Mouse (Mus musculus) E14TG2a.4 (cell line): Measurements from ENCODE around the gene 4930558K02Rik.

Source experiments
- H3K27me3 ChIP-seq: 2 replicates; pipeline ENCODE4 v1.6.1; 2014; ENCODE audit warnings: low read length, control low read depth; ENCODE audit not compliant: insufficient read depth
- H3K36me3 ChIP-seq: 2 replicates; pipeline ENCODE4 v1.6.1; 2014; ENCODE audit warnings: low read length, control low read depth; ENCODE audit not compliant: insufficient read depth
- H3K4me1 ChIP-seq: replicated peaks from 2 replicates; pipeline ENCODE4 v1.6.1; 2014; ENCODE audit warnings: low read depth, low read length, control low read depth
- H3K4me3 ChIP-seq: replicated peaks from 2 replicates; pipeline ENCODE4 v1.5.1; 2014; ENCODE audit warnings: mild to moderate bottlenecking, low read length
- H3K9me3 ChIP-seq: 2 replicates; pipeline ENCODE4 v1.6.1; 2014; ENCODE audit warnings: low read length, control low read depth
- CTCF ChIP-seq: conservative IDR thresholded peaks from 2 replicates; pipeline ENCODE4 v1.5.1; 2014; ENCODE audit warnings: low read length
- NANOG ChIP-seq: IDR thresholded peaks from 2 replicates; pipeline ENCODE4 v1.6.1; 2014; ENCODE audit warnings: borderline replicate concordance, low read length, mixed read lengths
- POU5F1 ChIP-seq: IDR thresholded peaks from 2 replicates; pipeline ENCODE4 v1.6.1; 2014; ENCODE audit warnings: low read length, borderline replicate concordance

The 4930558K02Rik gene

GRCm38 (mm10) chr1:162011523-162012245 lies 32.2 kb upstream of the 4930558K02Rik start:
- peaks cover 3% of the 10 kb centered on the region; the same call in 1 of the 2 replicates for H3K27me3 ChIP-seq
- H3K4me1 ChIP-seq = no peaks in the 10 kb centered on the region
- no peak overlapping the region for H3K4me3 ChIP-seq
- no peaks in the 10 kb centered on the region for H3K9me3 ChIP-seq
- H3K36me3 ChIP-seq = no peaks in the 10 kb centered on the region
- TF ChIP-seq CTCF (no peak), NANOG (no peak), POU5F1 (no peak)

DNA sequence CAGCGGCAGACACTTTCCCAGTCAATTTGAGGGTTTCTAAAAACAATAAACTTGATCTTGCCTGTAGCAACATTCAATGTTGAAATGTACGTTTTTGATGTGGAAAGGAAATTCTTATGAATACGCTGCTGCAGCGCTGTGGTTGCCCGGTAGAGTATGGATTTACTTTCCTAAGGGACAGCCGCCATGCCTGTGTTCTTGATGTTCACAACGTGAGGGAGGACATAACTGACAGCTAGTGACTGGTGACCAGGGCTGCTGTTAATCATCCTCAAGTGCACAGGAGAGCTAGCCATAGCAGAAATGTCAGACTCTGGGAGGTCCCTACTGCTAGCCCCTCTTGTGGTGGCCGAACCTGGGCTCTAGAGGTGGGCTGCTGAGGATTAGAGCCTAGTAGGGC lies 29.6 kb upstream of the 4930558K02Rik start:
- Histone ChIP-seq H3K4me3 (no peak overlapping the region), H3K4me1 (0 out of 2 replicates have a peak, but pooled peaks cover 2% of the 10 kb centered on the region), H3K9me3 (no peaks in the 10 kb centered on the region), H3K27me3 (peaks cover 3% of the 10 kb centered on the region; the same call in 1 of the 2 replicates), H3K36me3 (no peaks in the 10 kb centered on the region)
- no peak for TF ChIP-seq POU5F1
- no peak for TF ChIP-seq NANOG
- TF ChIP-seq CTCF = no peak

DNA sequence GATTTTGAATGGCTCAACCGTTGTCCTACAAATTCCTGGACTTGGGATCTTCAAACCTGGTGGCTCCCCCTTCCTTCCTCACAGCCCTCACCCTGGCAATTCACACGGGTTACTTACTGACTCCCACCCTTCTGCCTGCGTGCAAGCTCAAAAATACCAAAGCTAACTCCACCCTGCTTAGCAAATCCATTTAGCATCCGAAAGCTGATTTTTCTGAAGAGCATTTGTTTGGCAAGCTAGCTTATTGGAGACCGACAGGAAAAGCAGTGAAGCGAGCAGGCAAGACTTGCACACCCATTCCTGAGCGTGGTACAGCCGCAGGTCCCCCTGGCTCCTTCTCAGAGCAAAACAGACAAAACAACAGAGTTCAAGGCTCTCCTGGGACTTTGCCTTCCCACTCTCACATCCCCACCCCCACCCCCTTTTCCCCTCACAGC lies 29.2 kb upstream of the 4930558K02Rik start:
- Histone ChIP-seq H3K4me1 (0 out of 2 replicates have a peak, but pooled peaks cover 2% of the 10 kb centered on the region), H3K9me3 (no peaks in the 10 kb centered on the region), H3K27me3 (peaks cover 3% of the 10 kb centered on the region; the same call in 1 of the 2 replicates), H3K4me3 (no peak overlapping the region), H3K36me3 (no peaks in the 10 kb centered on the region)
- TF ChIP-seq CTCF (no peak), NANOG (no peak), POU5F1 (no peak)

GRCm38 (mm10) chr1:162008208-162008607 lies 28.8 kb upstream of the 4930558K02Rik start:
- Histone ChIP-seq H3K9me3 (no peaks in the 10 kb centered on the region), H3K4me3 (no peak overlapping the region), H3K27me3 (peaks cover 3% of the 10 kb centered on the region; the same call in 1 of the 2 replicates), H3K4me1 (0 out of 2 replicates have a peak, but pooled peaks cover 2% of the 10 kb centered on the region), H3K36me3 (no peaks in the 10 kb centered on the region)
- TF ChIP-seq POU5F1 = no peak
- TF ChIP-seq CTCF = no peak
- TF ChIP-seq NANOG = no peak

DNA sequence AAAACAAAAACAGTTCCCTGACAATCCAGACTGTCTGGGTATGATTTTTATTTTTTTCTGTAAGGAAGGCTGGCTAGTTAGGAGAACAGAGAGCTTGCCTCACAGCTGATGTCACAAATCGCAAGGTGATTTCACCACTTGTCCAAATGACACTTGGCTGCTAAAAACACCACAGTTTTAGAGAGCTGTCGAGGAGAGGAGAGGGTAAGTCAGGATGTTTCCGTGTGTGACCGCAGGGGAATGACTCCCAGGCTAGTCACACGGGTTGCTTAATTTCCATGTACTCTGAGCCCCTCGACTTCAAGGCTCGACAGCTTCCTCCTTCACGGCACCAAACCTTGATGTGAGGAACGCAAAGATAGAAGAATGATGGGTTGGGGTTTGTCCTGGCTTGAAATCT lies 26.7 kb upstream of the 4930558K02Rik start:
- TF ChIP-seq NANOG (no peak), CTCF (no peak), POU5F1 (no peak)
- Histone ChIP-seq H3K4me1 (0 out of 2 replicates have a peak, but pooled peaks cover 2% of the 10 kb centered on the region), H3K36me3 (no peaks in the 10 kb centered on the region), H3K9me3 (no peaks in the 10 kb centered on the region), H3K27me3 (peaks cover 3% of the 10 kb centered on the region; the same call in 1 of the 2 replicates), H3K4me3 (no peak overlapping the region)

- Histone ChIP-seq H3K4me3 (no peak overlapping the region), H3K4me1 (0 out of 2 replicates have a peak, but pooled peaks cover 2% of the 10 kb centered on the region), H3K9me3 (no peaks in the 10 kb centered on the region), H3K36me3 (no peaks in the 10 kb centered on the region), H3K27me3 (peaks cover 3% of the 10 kb centered on the region; the same call in 1 of the 2 replicates)
- no peak for TF ChIP-seq NANOG
- TF ChIP-seq POU5F1 = no peak
- no peak for TF ChIP-seq CTCF
Observed at GRCm38 (mm10) chr1:162004821-162005770, 25.7 kb upstream of the 4930558K02Rik start.

GRCm38 (mm10) chr1:162004518-162004780 lies 25.0 kb upstream of the 4930558K02Rik start:
- H3K36me3 ChIP-seq = no peaks in the 10 kb centered on the region

GRCm38 (mm10) chr1:162003729-162004517 lies 24.5 kb upstream of the 4930558K02Rik start:
- TF ChIP-seq NANOG (no peak), POU5F1 (no peak), CTCF (no peak)
- Histone ChIP-seq H3K27me3 (0 out of 2 replicates have a peak, but pooled peaks cover 4% of the 10 kb centered on the region), H3K4me1 (0 out of 2 replicates have a peak, but pooled peaks cover 2% of the 10 kb centered on the region), H3K36me3 (no peaks in the 10 kb centered on the region), H3K9me3 (no peaks in the 10 kb centered on the region), H3K4me3 (no peak overlapping the region)

More at GRCm38 (mm10) chr1:162004518-162004780, 25.0 kb upstream of the 4930558K02Rik start:
- peaks cover 3% of the 10 kb centered on the region; the same call in 1 of the 2 replicates for H3K27me3 ChIP-seq
- H3K4me3 ChIP-seq = no peak overlapping the region
- TF ChIP-seq POU5F1 (no peak), CTCF (no peak), NANOG (no peak)
- no peaks in the 10 kb centered on the region for H3K9me3 ChIP-seq
- H3K4me1 ChIP-seq = 0 out of 2 replicates have a peak, but pooled peaks cover 2% of the 10 kb centered on the region
